In genomic region chr11:41467330-41467729, GRCm38 (mm10) we compare ENCODE assay signal across 23 mouse cellular contexts.
DNase-seq lines count a peak whose midpoint lies in the region; ATAC-seq and TF ChIP-seq lines count a peak whose summit lies in the region.
"Had no signal": no experiment of that assay in that cellular context is flagged by ENCODE, and none has a peak within 500 bp of the region (broad histone marks: within the 10 kb centered on the region; RNA-seq: fewer than 3 reads in every experiment).

No protein-coding gene starts in this region.

- WGBS in forebrain, embryonic 14.5 days: 86% methylated on average over 2 of the region's 2 CpGs
- WGBS in forebrain, embryonic 11.5 days: 87% methylated on average over 2 of the region's 2 CpGs
- WGBS in kidney, postnatal 0 days: 62% methylated on average over 2 of the region's 2 CpGs
- 52% methylated on average over 2 of the region's 2 CpGs for WGBS in kidney, embryonic 14.5 days
- 43% methylated on average over 2 of the region's 2 CpGs for WGBS in lung, embryonic 14.5 days
- WGBS in intestine, embryonic 15.5 days: 49% methylated on average over 2 of the region's 2 CpGs

- no peak overlapping the region for H3K4me2 ChIP-seq in forebrain, embryonic 14.5 days (ENCODE audit: low read length)
- H3K4me2 ChIP-seq in forebrain, embryonic 11.5 days (ENCODE audit: low read depth, low read length, severe bottlenecking): no peak overlapping the region
- H3K4me2 ChIP-seq in kidney, postnatal 0 days (ENCODE audit: low read length): no peak overlapping the region
- no peak overlapping the region for H3K4me2 ChIP-seq in kidney, embryonic 14.5 days (replicated peaks; ENCODE audit: low read depth, low read length)
- H3K4me2 ChIP-seq in lung, embryonic 14.5 days: no peak overlapping the region
- no peak overlapping the region for H3K4me2 ChIP-seq in intestine, embryonic 15.5 days (replicated peaks)

- H3K36me3 ChIP-seq in forebrain, embryonic 14.5 days (ENCODE audit: control insufficient read depth, insufficient read depth, low read length): no peaks in the 10 kb centered on the region
- no peaks in the 10 kb centered on the region for H3K36me3 ChIP-seq in forebrain, embryonic 11.5 days (ENCODE audit: control insufficient read depth, insufficient read depth, low read length)
- H3K36me3 ChIP-seq in kidney, postnatal 0 days (ENCODE audit: insufficient read depth, low read length): no peaks in the 10 kb centered on the region
- no peaks in the 10 kb centered on the region for H3K36me3 ChIP-seq in kidney, embryonic 14.5 days (ENCODE audit: control insufficient read depth, insufficient read depth, low read length)
- no peaks in the 10 kb centered on the region for H3K36me3 ChIP-seq in lung, embryonic 14.5 days (ENCODE audit: insufficient read depth)
- H3K36me3 ChIP-seq in intestine, embryonic 15.5 days: no peaks in the 10 kb centered on the region
- H3K36me3 ChIP-seq: G1E had no signal

- DNase-seq in forebrain, embryonic 14.5 days (ENCODE audit: low spot score): peak; percentile 21
- no peak for DNase-seq in forebrain, embryonic 11.5 days (ENCODE audit: low spot score)
- peak; percentile 18 for DNase-seq in kidney, postnatal 0 days (ENCODE audit: low spot score)
- peak; percentile 75 for DNase-seq in lung, embryonic 14.5 days
- DNase-seq in lung, postnatal 36 days: no peak
- DNase-seq in brain, embryonic 14.5 days (ENCODE audit: low read depth): peak; percentile 20
- DNase-seq: adrenal gland, adult 2 months; adrenal gland, adult 8-10 months; adrenal gland, postnatal 10 days; adrenal gland, postnatal 14 days; adrenal gland, postnatal 25 days; adrenal gland, postnatal 36 days; B cell, adult 2 months; cerebellum, adult 11 months; cerebellum, adult 11-12 months; cerebellum, adult 18-20 months had no signal

- H3K9me3 ChIP-seq in forebrain, embryonic 14.5 days (replicated peaks; ENCODE audit: control insufficient read depth, low read length): no peaks in the 10 kb centered on the region
- H3K9me3 ChIP-seq in forebrain, embryonic 11.5 days (ENCODE audit: control insufficient read depth, low read length): no peaks in the 10 kb centered on the region
- H3K9me3 ChIP-seq in kidney, postnatal 0 days (replicated peaks; ENCODE audit: low read length): no peaks in the 10 kb centered on the region
- no peaks in the 10 kb centered on the region for H3K9me3 ChIP-seq in kidney, embryonic 14.5 days (ENCODE audit: control insufficient read depth, low read length)
- H3K9me3 ChIP-seq in lung, embryonic 14.5 days (ENCODE audit: low read depth, low read length): no peaks in the 10 kb centered on the region
- H3K9me3 ChIP-seq in intestine, embryonic 15.5 days: no peaks in the 10 kb centered on the region
- H3K9me3 ChIP-seq: G1E had no signal

- H3K9ac ChIP-seq in forebrain, embryonic 14.5 days (ENCODE audit: low read length): no peak overlapping the region
- no peak overlapping the region for H3K9ac ChIP-seq in forebrain, embryonic 11.5 days (ENCODE audit: low read length)
- no peak overlapping the region for H3K9ac ChIP-seq in kidney, postnatal 0 days (ENCODE audit: low read depth, low read length)
- no peak overlapping the region for H3K9ac ChIP-seq in kidney, embryonic 14.5 days (ENCODE audit: low read depth, low read length)
- no peak overlapping the region for H3K9ac ChIP-seq in lung, embryonic 14.5 days
- H3K9ac ChIP-seq in intestine, embryonic 15.5 days: no peak overlapping the region

- H3K4me1 ChIP-seq in forebrain, embryonic 14.5 days (ENCODE audit: control insufficient read depth, insufficient read depth, low read length): no peaks in the 10 kb centered on the region
- no peaks in the 10 kb centered on the region for H3K4me1 ChIP-seq in forebrain, embryonic 11.5 days (replicated peaks; ENCODE audit: control insufficient read depth, insufficient read depth, low read length)
- H3K4me1 ChIP-seq in kidney, postnatal 0 days (replicated peaks; ENCODE audit: insufficient read depth, low read length): no peaks in the 10 kb centered on the region
- no peaks in the 10 kb centered on the region for H3K4me1 ChIP-seq in kidney, embryonic 14.5 days (ENCODE audit: control insufficient read depth, insufficient read depth, low read length)
- no peaks in the 10 kb centered on the region for H3K4me1 ChIP-seq in lung, embryonic 14.5 days (ENCODE audit: insufficient read depth)
- no peaks in the 10 kb centered on the region for H3K4me1 ChIP-seq in intestine, embryonic 15.5 days (replicated peaks)

- no peak for TF ChIP-seq POLR2A in brain, embryonic 14.5 days (IDR thresholded peaks at IDR 0.05; ENCODE audit: borderline replicate concordance, extremely low read depth, insufficient read depth, insufficient read length, poor library complexity, severe bottlenecking)

- TF ChIP-seq CTCF in kidney, postnatal 0 days (IDR thresholded peaks at IDR 0.05; ENCODE audit: low read depth): no peak
- no peak for TF ChIP-seq CTCF in lung, embryonic 14.5 days (IDR thresholded peaks at IDR 0.05; ENCODE audit: low read depth)
- no peak for TF ChIP-seq CTCF in brain, embryonic 14.5 days (IDR thresholded peaks at IDR 0.05; ENCODE audit: borderline replicate concordance, extremely low read depth, insufficient read depth, insufficient read length)

- H3K27ac ChIP-seq in forebrain, embryonic 14.5 days (ENCODE audit: low read depth, low read length): no peak overlapping the region
- H3K27ac ChIP-seq in forebrain, embryonic 11.5 days (ENCODE audit: low read depth, low read length): no peak overlapping the region
- no peak overlapping the region for H3K27ac ChIP-seq in kidney, postnatal 0 days
- H3K27ac ChIP-seq in kidney, embryonic 14.5 days (ENCODE audit: low read depth, low read length): no peak overlapping the region
- no peak overlapping the region for H3K27ac ChIP-seq in lung, embryonic 14.5 days (ENCODE audit: low read depth)
- H3K27ac ChIP-seq in intestine, embryonic 15.5 days: no peak overlapping the region

- no peaks in the 10 kb centered on the region for H3K27me3 ChIP-seq in forebrain, embryonic 14.5 days (replicated peaks; ENCODE audit: control insufficient read depth, insufficient read depth, low read length)
- H3K27me3 ChIP-seq in forebrain, embryonic 11.5 days (ENCODE audit: control insufficient read depth, insufficient read depth, low read length): no peaks in the 10 kb centered on the region
- H3K27me3 ChIP-seq in kidney, postnatal 0 days (ENCODE audit: insufficient read depth, low read length): no peaks in the 10 kb centered on the region
- no peaks in the 10 kb centered on the region for H3K27me3 ChIP-seq in kidney, embryonic 14.5 days (ENCODE audit: control insufficient read depth, insufficient read depth, low read length)
- no peaks in the 10 kb centered on the region for H3K27me3 ChIP-seq in lung, embryonic 14.5 days (ENCODE audit: insufficient read depth, low read length)
- no peaks in the 10 kb centered on the region for H3K27me3 ChIP-seq in intestine, embryonic 15.5 days (replicated peaks)
- H3K27me3 ChIP-seq: CH12.LX, Patski had no signal

- ATAC-seq in forebrain, embryonic 14.5 days: no peak
- ATAC-seq in forebrain, embryonic 11.5 days (replicated peaks; ENCODE audit: low FRiP score): no peak
- no peak for ATAC-seq in kidney, postnatal 0 days (replicated peaks; ENCODE audit: low FRiP score, low read depth)
- ATAC-seq in kidney, embryonic 14.5 days (ENCODE audit: low FRiP score, low TSS enrichment): no peak
- peak; percentile 83 for ATAC-seq in lung, embryonic 14.5 days (ENCODE audit: insufficient read depth)
- no peak for ATAC-seq in intestine, embryonic 15.5 days
- ATAC-seq: activated CD4-positive, CD25-positive, alpha-beta regulatory T cell, adult 4 months; CD4-positive, CD25-positive, alpha-beta regulatory T cell, adult 4 months; Patski had no signal

- no peak overlapping the region for H3K4me3 ChIP-seq in forebrain, embryonic 14.5 days (ENCODE audit: low read depth, low read length)
- H3K4me3 ChIP-seq in forebrain, embryonic 11.5 days (ENCODE audit: low read depth, low read length): no peak overlapping the region
- no peak overlapping the region for H3K4me3 ChIP-seq in kidney, postnatal 0 days (replicated peaks; ENCODE audit: low read depth, low read length)
- H3K4me3 ChIP-seq in kidney, embryonic 14.5 days (ENCODE audit: low read length): no peak overlapping the region
- H3K4me3 ChIP-seq in lung, embryonic 14.5 days (ENCODE audit: low read depth, low read length): no peak overlapping the region
- no peak overlapping the region for H3K4me3 ChIP-seq in intestine, embryonic 15.5 days (replicated peaks)

Comparison
In these comparisons a context has a peak if more than half of its experiments do, and no peak if none do; other contexts are left out.
1. DNase-seq: peak in forebrain, embryonic 14.5 days (single experiment), kidney, postnatal 0 days (single experiment), lung, embryonic 14.5 days (single experiment) and brain, embryonic 14.5 days (single experiment); none in forebrain, embryonic 11.5 days (single experiment) and lung, postnatal 36 days (single experiment).